Mouse (Mus musculus) monocyte, adult 59 days (primary cell): ENCODE results near the gene Trf. TPM values are rescaled to one million over a fixed set of nuclear protein-coding genes. Genes with fewer than 3 reads are reported as not detected.

Experiments used
- total RNA-seq, 2 experiments: library from RNA; stranded (reverse); gene quantifications; one replicate each; pipeline ENCODE4 v1.2.4; 2023

Trf gene
- total RNA-seq: 100 to 1,000 TPM; 657 to 970 TPM

GRCm38 (mm10) chr9:103230151-103230951 lies at the start of gene Trf, which contains the start of gene Gm20425:
TSS of gene Trf (minus strand) at chr9:103230444.
TSS of gene Gm20425 (minus strand) at chr9:103230307.

GRCm38 (mm10) chr9:103201561-103202260 lies 28.5 kb downstream of the Trf start, which contains the start of gene Srprb:
TSS of gene Srprb (minus strand) at chr9:103202137.

Other genes with a start within 250 kb of the Trf start
- gene Slco2a1, start 241.7 kb downstream of the Trf start, total RNA-seq: 1 to 10 TPM in 1 of 2 experiments, under 1 TPM in 1; 0.71 to 1.2 TPM
- 1 to 10 TPM in 1 of 2 experiments, under 1 TPM in 1; 0.79 to 1.3 TPM for gene Rab6b, start 118.7 kb downstream of the Trf start, total RNA-seq
- 10 to 100 TPM; 15.0 to 17.3 TPM for gene Srprb, start 28.3 kb downstream of the Trf start, total RNA-seq
- gene Gm20425, start 137 bp downstream of the Trf start, total RNA-seq: 1 to 10 TPM in 1 of 2 experiments, not detected in 1; 9.0 TPM
- not detected for gene 1300017J02Rik, start 74.6 kb upstream of the Trf start, total RNA-seq
- 10 to 100 TPM; 32.3 to 32.8 TPM for gene Topbp1, start 74.8 kb upstream of the Trf start, total RNA-seq
- gene Cdv3, start 135.4 kb upstream of the Trf start, total RNA-seq: 10 to 100 TPM; 98.0 to 98.6 TPM
- not detected for gene Bfsp2, start 250.0 kb upstream of the Trf start, total RNA-seq